Mouse (Mus musculus) small intestine, adult 2 months (tissue): ENCODE data around the gene Tbxas1. TPM values are rescaled to one million over a fixed set of nuclear protein-coding genes. Genes with fewer than 3 reads are reported as not detected.
A peak's percentile ranks its signal among the peaks of the same experiment; 100 is the strongest.

Experiments used
- H3K27ac ChIP-seq: fragments of 200-500 bp; 2 replicates; pipeline ENCODE4 v1.5.1; 2012; ENCODE audit warnings: low read depth, low read length, control low read depth, inconsistent platforms; ENCODE audit not compliant: insufficient read depth
- H3K27me3 ChIP-seq: fragments of 200-500 bp; 2 replicates; pipeline ENCODE4 v1.6.1; 2012; ENCODE audit warnings: mild to moderate bottlenecking, moderate library complexity, low read length, inconsistent platforms; ENCODE audit not compliant: control insufficient read depth, insufficient read depth
- H3K36me3 ChIP-seq: fragments of 200-500 bp; 2 replicates; pipeline ENCODE4 v1.6.1; 2012; ENCODE audit warnings: mild to moderate bottlenecking, low read length, control low read depth, inconsistent platforms; ENCODE audit not compliant: control insufficient read depth, insufficient read depth
- H3K4me1 ChIP-seq: fragments of 200-500 bp; 2 replicates; pipeline ENCODE4 v1.6.1; 2012; ENCODE audit warnings: low read length, inconsistent platforms, mixed read lengths; ENCODE audit not compliant: control insufficient read depth, insufficient read depth, insufficient read length
- H3K4me3 ChIP-seq: fragments of 200-500 bp; 2 replicates; pipeline ENCODE4 v1.5.1; 2012; ENCODE audit warnings: low read depth, mild to moderate bottlenecking, control low read depth, inconsistent platforms, low read length, moderate library complexity
- CTCF ChIP-seq: fragments of 200-500 bp; IDR thresholded peaks from 2 replicates; pipeline ENCODE4 v1.5.1; 2012; ENCODE audit warnings: low read depth, mild to moderate bottlenecking, control low read depth, inconsistent platforms, low read length, moderate library complexity, mixed read lengths; ENCODE audit not compliant: insufficient replicate concordance, insufficient read length; ENCODE audit errors: extremely low read depth
- POLR2A ChIP-seq: fragments of 200-500 bp; IDR thresholded peaks from 2 replicates; pipeline ENCODE4 v1.6.1; 2012; ENCODE audit warnings: low read depth, mild to moderate bottlenecking, control low read depth, inconsistent platforms, low read length, moderate library complexity
- WGBS: fragments of 180-500 bp; shearing (Covaris S2); methylation state at CpG from one replicate; pipeline ENCODE4 v1.1.7; 2018; 5-methylcytosine and 5-hydroxymethylcytosine counted together
- polyA plus RNA-seq: library from polyadenylated mRNA; depleted of rRNA; stranded (reverse); fragments of >200 nt; gene quantifications from 2 replicates; pipeline ENCODE4 v1.2.3, GENCODE M21; 2012

The Tbxas1 gene
- polyA plus RNA-seq, 1 experiment = 1.8 TPM

DNA sequence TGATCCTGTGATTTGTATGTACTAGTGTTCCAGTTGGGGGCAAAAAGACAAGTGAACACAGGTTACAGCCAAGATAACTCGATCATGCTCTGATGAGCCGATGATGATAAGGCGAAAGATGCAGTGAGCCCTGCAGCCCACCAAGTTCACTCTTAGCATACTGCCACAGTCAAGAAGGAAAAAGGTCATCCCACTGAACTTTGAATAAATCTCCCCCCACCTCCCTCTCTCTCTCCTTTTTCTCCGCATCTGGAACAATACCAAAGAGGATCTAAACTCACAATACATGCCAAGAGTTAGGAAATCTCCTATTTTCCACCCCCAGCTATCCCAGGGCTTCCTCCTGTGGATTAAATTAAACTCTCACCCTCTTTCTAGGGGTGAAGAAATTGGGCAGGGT is 12.2 kb downstream of the Tbxas1 start:
- Histone ChIP-seq H3K36me3 (no peaks in the 10 kb centered on the region), H3K27me3 (no peaks in the 10 kb centered on the region), H3K4me1 (peaks cover 12% of the 10 kb centered on the region; the same call in 1 of the 2 replicates), H3K27ac (no peak overlapping the region), H3K4me3 (no peak overlapping the region)
- WGBS = 92% methylated on average over 4 of the region's 4 CpGs
- no peak for TF ChIP-seq POLR2A
- no peak for TF ChIP-seq CTCF

DNA sequence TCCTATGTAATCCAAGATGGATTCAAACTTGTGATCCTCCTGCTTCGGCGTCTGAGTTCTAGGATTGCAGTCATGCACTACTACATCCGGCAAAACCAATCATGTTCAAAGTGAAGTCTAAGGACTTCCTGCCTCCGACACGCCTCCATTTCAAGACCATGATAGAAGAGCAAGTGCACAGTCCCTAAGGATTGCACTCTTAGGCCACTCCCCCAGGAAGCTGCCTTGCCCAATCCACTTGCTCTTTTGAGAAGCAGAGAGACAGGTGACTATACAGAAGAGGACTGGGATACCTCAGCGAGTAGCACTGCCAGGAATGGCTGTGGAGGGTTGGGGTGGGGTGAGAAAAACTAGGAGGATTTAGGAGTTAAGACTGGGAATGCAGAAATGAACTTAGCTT is 14.0 kb downstream of the Tbxas1 start:
- Histone ChIP-seq H3K27ac (no peak overlapping the region), H3K4me1 (peaks cover 2% of the 10 kb centered on the region; the same call in 1 of the 2 replicates), H3K27me3 (no peaks in the 10 kb centered on the region), H3K36me3 (no peaks in the 10 kb centered on the region), H3K4me3 (no peak overlapping the region)
- TF ChIP-seq POLR2A (no peak), CTCF (no peak)
- WGBS = 68% methylated on average over 6 of the region's 6 CpGs

DNA sequence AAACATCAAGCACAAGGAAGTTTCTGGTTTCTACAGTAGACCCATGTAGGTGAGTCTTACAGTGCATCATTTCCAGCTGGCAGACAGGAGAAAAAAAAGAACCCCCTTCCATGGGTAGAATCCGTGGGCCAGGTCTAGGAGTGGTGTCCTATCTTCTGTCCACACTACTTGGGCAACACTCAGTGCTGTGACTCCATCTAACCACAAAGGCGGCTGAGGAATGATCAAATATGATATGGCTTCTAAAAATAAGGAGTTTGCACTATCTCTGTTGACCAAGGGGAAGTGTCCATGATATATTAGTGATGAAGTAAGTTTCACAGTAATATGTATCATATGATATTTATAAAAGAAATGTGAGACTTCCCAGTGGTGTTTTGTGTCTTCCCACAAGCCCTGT is 16.8 kb downstream of the Tbxas1 start:
- no peak for TF ChIP-seq POLR2A
- no peak for TF ChIP-seq CTCF
- no peak overlapping the region for H3K4me3 ChIP-seq
- H3K27ac ChIP-seq = no peak overlapping the region
- H3K4me1 ChIP-seq = peaks cover 2% of the 10 kb centered on the region; the same call in 1 of the 2 replicates
- H3K36me3 ChIP-seq = no peaks in the 10 kb centered on the region
- 87% methylated on average over 2 of the region's 2 CpGs for WGBS
- no peaks in the 10 kb centered on the region for H3K27me3 ChIP-seq

DNA sequence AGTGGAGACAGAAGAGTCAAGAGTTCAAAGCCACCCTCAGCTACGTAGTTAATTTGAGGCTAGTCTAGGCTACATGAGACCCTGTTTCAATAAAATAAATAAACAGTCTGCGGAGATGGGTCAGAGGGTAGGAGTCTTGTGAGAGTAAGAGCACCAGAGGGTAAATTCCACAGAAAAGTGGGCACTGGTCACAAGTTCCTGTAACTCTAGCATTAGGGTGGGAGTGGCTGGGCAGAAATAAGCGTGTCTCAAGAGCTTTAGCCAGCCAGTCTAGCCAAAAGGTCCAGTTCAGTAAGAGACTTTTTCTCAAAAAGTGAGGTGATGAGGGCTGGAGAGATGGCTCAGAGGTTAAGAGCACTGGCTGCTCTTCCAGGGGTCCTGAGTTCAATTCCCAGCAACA is 18.4 kb downstream of the Tbxas1 start:
- Histone ChIP-seq H3K27ac (no peak overlapping the region), H3K4me3 (no peak overlapping the region), H3K36me3 (no peaks in the 10 kb centered on the region), H3K27me3 (no peaks in the 10 kb centered on the region), H3K4me1 (peaks cover 7% of the 10 kb centered on the region; the same call in 1 of the 2 replicates)
- WGBS = 89% methylated on average over 3 of the region's 3 CpGs
- TF ChIP-seq POLR2A (no peak), CTCF (no peak)

DNA sequence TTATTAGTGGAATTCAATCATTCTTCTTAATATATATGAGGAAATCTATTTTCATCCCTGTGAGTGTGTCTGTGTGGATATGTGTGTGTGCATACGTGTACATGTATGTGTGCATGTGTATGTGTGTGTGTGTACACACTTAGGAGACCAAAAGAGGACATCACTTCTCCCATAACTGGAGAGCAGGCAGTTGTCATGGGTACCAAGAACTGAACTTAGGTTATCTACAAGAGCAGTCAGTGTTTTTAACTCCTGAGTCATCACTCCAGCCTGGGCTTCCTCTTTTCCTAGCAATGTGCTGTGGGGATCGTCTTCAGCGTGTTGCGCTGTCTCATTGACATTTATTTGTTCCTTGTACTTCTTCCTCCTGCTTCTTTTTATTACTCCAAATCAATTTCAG is 24.9 kb downstream of the Tbxas1 start:
- no peaks in the 10 kb centered on the region for H3K36me3 ChIP-seq
- TF ChIP-seq POLR2A (no peak), CTCF (no peak)
- 52% methylated on average over 4 of the region's 4 CpGs for whole genome bisulfite sequencing
- H3K27ac ChIP-seq = peak overlapping the region; percentile 89
- H3K4me1 ChIP-seq = peaks cover 26% of the 10 kb centered on the region; the same call in 1 of the 2 replicates
- H3K4me3 ChIP-seq = no peak overlapping the region
- no peaks in the 10 kb centered on the region for H3K27me3 ChIP-seq

DNA sequence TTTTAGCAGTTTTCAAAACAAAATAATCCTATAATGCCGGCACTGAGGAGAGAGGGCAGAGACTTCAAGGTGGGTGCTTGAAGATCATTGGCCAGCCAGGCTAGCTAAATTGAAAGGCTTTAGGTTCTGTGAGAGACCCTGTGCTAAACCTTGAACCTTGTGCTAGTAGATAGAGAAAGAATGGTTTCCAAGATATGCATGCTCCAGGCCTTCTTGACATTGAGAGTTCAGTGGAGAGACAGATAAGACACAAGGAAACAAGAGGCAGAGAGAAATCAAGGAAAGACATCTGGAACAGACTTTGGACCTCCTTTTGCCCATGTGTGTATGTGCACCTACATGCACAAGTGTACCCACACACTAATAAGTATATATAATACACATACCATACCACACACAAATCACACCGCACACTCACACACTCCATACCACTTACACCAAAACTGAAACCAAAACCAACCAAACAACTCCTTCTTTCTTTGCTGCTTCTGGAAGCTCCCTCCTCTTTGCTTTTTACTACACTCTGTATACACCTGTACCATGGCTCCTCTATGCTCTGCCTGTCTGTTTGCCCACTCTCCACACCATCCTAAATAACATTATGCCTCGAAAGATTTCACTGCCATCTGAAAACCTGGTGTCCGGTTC is 25.4 kb downstream of the Tbxas1 start:
- H3K4me1 ChIP-seq = peaks cover 26% of the 10 kb centered on the region; the same call in 1 of the 2 replicates
- peak overlapping the region; percentile 89 for H3K27ac ChIP-seq
- TF ChIP-seq CTCF (no peak), POLR2A (no peak)
- no peaks in the 10 kb centered on the region for H3K36me3 ChIP-seq
- no peak overlapping the region for H3K4me3 ChIP-seq
- 23% methylated on average over 4 of the region's 4 CpGs for WGBS
- no peaks in the 10 kb centered on the region for H3K27me3 ChIP-seq

DNA sequence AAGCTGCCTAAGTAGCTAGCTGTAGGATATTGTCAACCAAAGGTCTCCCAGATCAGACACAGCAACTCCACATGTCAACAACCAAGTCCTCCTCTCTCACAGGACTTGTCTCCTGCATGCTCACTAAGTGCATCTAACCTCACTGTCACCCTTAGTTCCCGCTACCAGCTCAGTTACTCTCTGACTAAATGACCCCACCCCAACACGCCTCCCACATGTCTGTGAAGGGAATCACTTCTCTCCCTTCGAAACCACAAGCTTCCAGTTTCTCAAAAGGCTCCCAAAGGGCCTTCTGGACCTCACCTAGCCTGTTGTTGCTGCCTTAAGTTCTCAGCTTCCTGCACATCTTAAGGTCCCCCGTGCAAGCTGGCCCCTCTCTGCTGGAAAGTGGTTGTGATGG is 25.9 kb downstream of the Tbxas1 start:
- H3K27me3 ChIP-seq = no peaks in the 10 kb centered on the region
- H3K4me1 ChIP-seq = peaks cover 26% of the 10 kb centered on the region; the same call in 1 of the 2 replicates
- 71% methylated on average over 4 of the region's 4 CpGs for WGBS
- H3K27ac ChIP-seq = peak overlapping the region; percentile 89
- no peaks in the 10 kb centered on the region for H3K36me3 ChIP-seq
- TF ChIP-seq POLR2A = no peak
- no peak for TF ChIP-seq CTCF
- H3K4me3 ChIP-seq = no peak overlapping the region
